Mouse (Mus musculus): ENCODE data around the gene Armc2.

Gene Armc2

GRCm38 (mm10) chr10:42021536-42021935 lies 3.3 kb upstream of the Armc2 start:
- DNase-seq (ENCODE audit: low read depth, low spot score): no peak

GRCm38 (mm10) chr10:42014086-42014485 lies 4.2 kb downstream of the Armc2 start:
- DNase-seq (ENCODE audit: low read depth, low spot score): no peak

- no peak for DNase-seq (ENCODE audit: low read depth, low spot score)
Measured at GRCm38 (mm10) chr10:42010761-42011435, 7.3 kb downstream of the Armc2 start.

GRCm38 (mm10) chr10:42005259-42005658 lies 13.0 kb downstream of the Armc2 start:
- no peak for DNase-seq (ENCODE audit: low read depth, low spot score)

- no peak for DNase-seq (ENCODE audit: low read depth, low spot score)
Measured at GRCm38 (mm10) chr10:42004690-42005089, 13.6 kb downstream of the Armc2 start.

GRCm38 (mm10) chr10:42004056-42004455 lies 14.2 kb downstream of the Armc2 start:
- no peak for DNase-seq (ENCODE audit: low read depth, low spot score)

- DNase-seq (ENCODE audit: low read depth, low spot score): no peak
Measured at GRCm38 (mm10) chr10:42003576-42003975, 14.7 kb downstream of the Armc2 start.

GRCm38 (mm10) chr10:42002436-42002835 lies 15.8 kb downstream of the Armc2 start:
- no peak for DNase-seq (ENCODE audit: low read depth, low spot score)

GRCm38 (mm10) chr10:42001260-42001659 lies 17.0 kb downstream of the Armc2 start:
- no peak for DNase-seq (ENCODE audit: low read depth, low spot score)

GRCm38 (mm10) chr10:41997691-41998178 lies 20.5 kb downstream of the Armc2 start:
- peak; percentile 55 for DNase-seq (ENCODE audit: low read depth, low spot score)

GRCm38 (mm10) chr10:41996157-41996556 lies 22.1 kb downstream of the Armc2 start:
- DNase-seq (ENCODE audit: low read depth, low spot score): no peak

- no peak for DNase-seq (ENCODE audit: low read depth, low spot score)
Measured at GRCm38 (mm10) chr10:41995051-41995450, 23.2 kb downstream of the Armc2 start.

GRCm38 (mm10) chr10:41994578-41994977 lies 23.7 kb downstream of the Armc2 start:
- DNase-seq (ENCODE audit: low read depth, low spot score): no peak

GRCm38 (mm10) chr10:41992059-41992440 lies 26.2 kb downstream of the Armc2 start:
- no peak for DNase-seq (ENCODE audit: low read depth, low spot score)

GRCm38 (mm10) chr10:41991364-41992058 lies 26.7 kb downstream of the Armc2 start:
- no peak for DNase-seq (ENCODE audit: low read depth, low spot score)

GRCm38 (mm10) chr10:41990896-41991295 lies 27.3 kb downstream of the Armc2 start:
- no peak for DNase-seq (ENCODE audit: low read depth, low spot score)

GRCm38 (mm10) chr10:41988930-41989329 lies 29.3 kb downstream of the Armc2 start:
- no peak for DNase-seq (ENCODE audit: low read depth, low spot score)

- DNase-seq (ENCODE audit: low read depth, low spot score): no peak
Measured at GRCm38 (mm10) chr10:41986126-41986525, 32.1 kb downstream of the Armc2 start.

- no peak for DNase-seq (ENCODE audit: low read depth, low spot score)
Measured at GRCm38 (mm10) chr10:41984221-41984620, 34.0 kb downstream of the Armc2 start.

GRCm38 (mm10) chr10:41982821-41983220 lies 35.4 kb downstream of the Armc2 start:
- no peak for DNase-seq (ENCODE audit: low read depth, low spot score)

- DNase-seq (ENCODE audit: low read depth, low spot score): no peak
Measured at GRCm38 (mm10) chr10:41980772-41981383, 37.4 kb downstream of the Armc2 start.

GRCm38 (mm10) chr10:41978403-41979234 lies 39.6 kb downstream of the Armc2 start:
- no peak for DNase-seq (ENCODE audit: low read depth, low spot score)
